Mouse (Mus musculus) cerebellum, postnatal 36 days (tissue): ENCODE results near the gene Gm28230.

ENCODE experiments used
- DNase-seq, 2 experiments: peaks; one replicate each; pipeline ENCODE4 v3.0.0; 2021 to 2022; ENCODE audit warnings: mixed read lengths in 2 of 2

The Gm28230 gene

GRCm38 (mm10) chr2:74740311-74741091 lies 14.0 kb downstream of the Gm28230 start:
- no peak for DNase-seq

- no peak for DNase-seq
Observed at GRCm38 (mm10) chr2:74741252-74741978, 14.9 kb downstream of the Gm28230 start.

GRCm38 (mm10) chr2:74741979-74742277 lies 15.4 kb downstream of the Gm28230 start:
- DNase-seq: no peak

- DNase-seq: no peak
Observed at GRCm38 (mm10) chr2:74745540-74746297, 19.2 kb downstream of the Gm28230 start.

GRCm38 (mm10) chr2:74746298-74746921 lies 19.9 kb downstream of the Gm28230 start:
- no peak for DNase-seq

GRCm38 (mm10) chr2:74747006-74747405 lies 20.5 kb downstream of the Gm28230 start:
- no peak for DNase-seq

- DNase-seq: no peak
Observed at GRCm38 (mm10) chr2:74747661-74748141, 21.2 kb downstream of the Gm28230 start.

- DNase-seq: no peak
Observed at GRCm38 (mm10) chr2:74748436-74748995, 22.0 kb downstream of the Gm28230 start.

- no peak for DNase-seq
Observed at GRCm38 (mm10) chr2:74749337-74750121, 23.0 kb downstream of the Gm28230 start.

GRCm38 (mm10) chr2:74750731-74751250 lies 24.3 kb downstream of the Gm28230 start:
- DNase-seq: no peak

GRCm38 (mm10) chr2:74751861-74752260 lies 25.3 kb downstream of the Gm28230 start:
- no peak for DNase-seq

- no peak for DNase-seq
Observed at GRCm38 (mm10) chr2:74752431-74753174, 26.1 kb downstream of the Gm28230 start.

GRCm38 (mm10) chr2:74753175-74753523 lies 26.6 kb downstream of the Gm28230 start:
- DNase-seq: no peak

- DNase-seq: no peak
Observed at GRCm38 (mm10) chr2:74753711-74754110, 27.2 kb downstream of the Gm28230 start.

- DNase-seq: no peak
Observed at GRCm38 (mm10) chr2:74760146-74760545, 33.6 kb downstream of the Gm28230 start.

- no peak for DNase-seq
Observed at GRCm38 (mm10) chr2:74761941-74762340, 35.4 kb downstream of the Gm28230 start.

- no peak for DNase-seq
Observed at GRCm38 (mm10) chr2:74762522-74763244, 36.2 kb downstream of the Gm28230 start, which contains the start of gene Hoxd1. Gene Hoxd1 (plus strand): TSS chr2:74762980.

- DNase-seq: no peak
Observed at GRCm38 (mm10) chr2:74763245-74763735, 36.8 kb downstream of the Gm28230 start.

- no peak for DNase-seq
Observed at GRCm38 (mm10) chr2:74763976-74764375, 37.4 kb downstream of the Gm28230 start.

- no peak for DNase-seq
Observed at GRCm38 (mm10) chr2:74774359-74774758, 47.8 kb downstream of the Gm28230 start.
